Mouse (Mus musculus) E14TG2a.4 (cell line): ENCODE results near the gene Pdhb.

ENCODE experiments used
- H3K27me3 ChIP-seq: 2 replicates; pipeline ENCODE4 v1.6.1; 2014; ENCODE audit warnings: low read length, control low read depth; ENCODE audit not compliant: insufficient read depth
- H3K36me3 ChIP-seq: 2 replicates; pipeline ENCODE4 v1.6.1; 2014; ENCODE audit warnings: low read length, control low read depth; ENCODE audit not compliant: insufficient read depth
- H3K4me1 ChIP-seq: replicated peaks from 2 replicates; pipeline ENCODE4 v1.6.1; 2014; ENCODE audit warnings: low read depth, low read length, control low read depth
- H3K4me3 ChIP-seq: replicated peaks from 2 replicates; pipeline ENCODE4 v1.5.1; 2014; ENCODE audit warnings: mild to moderate bottlenecking, low read length
- H3K9me3 ChIP-seq: 2 replicates; pipeline ENCODE4 v1.6.1; 2014; ENCODE audit warnings: low read length, control low read depth
- CTCF ChIP-seq: conservative IDR thresholded peaks from 2 replicates; pipeline ENCODE4 v1.5.1; 2014; ENCODE audit warnings: low read length
- NANOG ChIP-seq: IDR thresholded peaks from 2 replicates; pipeline ENCODE4 v1.6.1; 2014; ENCODE audit warnings: borderline replicate concordance, low read length, mixed read lengths
- POU5F1 ChIP-seq: IDR thresholded peaks from 2 replicates; pipeline ENCODE4 v1.6.1; 2014; ENCODE audit warnings: low read length, borderline replicate concordance

The Pdhb gene

DNA sequence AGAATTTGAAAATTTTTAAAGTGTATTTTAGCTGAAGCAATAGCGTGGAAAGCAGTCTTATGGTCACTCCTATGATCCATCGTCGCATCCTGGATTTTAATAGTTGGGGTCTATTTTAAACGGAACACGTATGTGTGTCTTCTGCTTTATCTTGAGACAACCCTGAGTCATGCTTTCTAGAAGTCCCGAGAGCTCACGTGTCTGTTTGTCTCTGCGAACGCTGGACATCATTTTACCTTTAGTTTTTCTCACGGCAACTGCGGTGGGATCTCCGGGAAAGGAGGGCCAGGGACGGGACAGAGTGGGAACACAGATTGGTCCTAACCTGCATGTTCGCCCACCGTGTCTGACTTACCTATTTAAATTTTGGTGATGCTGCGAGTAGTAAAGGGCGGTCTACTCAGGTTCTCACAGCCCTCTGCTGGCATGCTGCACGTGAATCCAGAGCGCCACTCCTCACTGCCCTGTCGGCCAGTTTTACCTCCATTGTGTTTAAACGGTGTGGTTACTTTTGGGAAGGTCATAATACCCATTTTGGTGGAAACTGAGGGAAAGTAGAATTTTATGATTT, 42.5 kb upstream of the Pdhb start:
- TF ChIP-seq NANOG, result no peak
- no peak for TF ChIP-seq CTCF
- TF ChIP-seq POU5F1, result no peak
- H3K27me3 ChIP-seq, result no peaks in the 10 kb centered on the region
- H3K36me3 ChIP-seq, result no peaks in the 10 kb centered on the region
- peaks cover 57% of the 10 kb centered on the region for H3K4me1 ChIP-seq
- H3K4me3 ChIP-seq, result peak overlapping the region; percentile 93
- H3K9me3 ChIP-seq, result no peaks in the 10 kb centered on the region

DNA sequence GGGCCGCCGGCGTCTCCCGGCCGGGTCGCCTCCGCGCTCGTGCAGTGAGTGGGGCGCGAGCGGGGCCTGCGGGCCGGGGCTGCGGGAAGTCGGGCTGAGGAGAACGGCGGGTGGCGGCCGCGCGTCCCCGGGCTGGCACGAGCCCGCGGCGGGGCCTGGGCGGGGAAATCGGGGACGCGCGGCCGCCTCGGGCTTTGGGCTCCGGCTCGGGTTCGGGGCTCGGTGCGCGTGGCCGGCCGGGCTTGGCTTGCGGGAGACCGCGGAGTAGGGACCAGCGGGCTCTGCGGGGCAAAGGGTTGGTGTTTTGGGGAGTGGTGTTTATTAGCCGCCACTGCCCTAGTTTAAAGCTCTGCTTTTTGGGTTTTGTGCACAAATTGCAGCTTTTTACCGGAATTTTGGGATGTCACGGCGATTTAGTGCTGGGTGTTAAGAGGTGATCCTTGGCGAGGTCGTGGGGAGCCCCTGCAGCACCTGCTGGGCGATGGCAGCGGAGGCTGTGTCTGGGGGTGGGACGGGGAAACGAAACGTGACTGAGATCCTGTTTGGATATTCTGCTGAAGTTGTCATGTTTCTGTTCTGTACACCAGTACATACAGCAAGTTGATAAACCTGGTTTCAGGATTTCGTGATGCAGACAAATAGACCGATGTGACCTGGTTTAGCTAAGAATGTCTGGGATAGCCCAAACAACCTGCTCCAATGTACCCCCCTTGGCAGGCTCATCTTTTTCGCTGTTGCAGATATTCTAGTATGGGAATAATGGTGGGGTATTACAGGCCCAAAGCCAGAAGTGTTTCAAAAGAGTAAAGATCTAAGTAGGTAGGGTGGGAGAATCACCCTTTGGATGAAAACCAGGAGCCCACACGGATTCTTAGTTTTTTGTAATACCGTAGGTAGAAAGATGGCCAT, 41.7 kb upstream of the Pdhb start:
- Histone ChIP-seq H3K9me3 (no peaks in the 10 kb centered on the region), H3K4me1 (peaks cover 51% of the 10 kb centered on the region), H3K4me3 (peak overlapping the region; percentile 93), H3K36me3 (no peaks in the 10 kb centered on the region), H3K27me3 (no peaks in the 10 kb centered on the region)
- TF ChIP-seq POU5F1, result no peak
- no peak for TF ChIP-seq NANOG
- no peak for TF ChIP-seq CTCF

DNA sequence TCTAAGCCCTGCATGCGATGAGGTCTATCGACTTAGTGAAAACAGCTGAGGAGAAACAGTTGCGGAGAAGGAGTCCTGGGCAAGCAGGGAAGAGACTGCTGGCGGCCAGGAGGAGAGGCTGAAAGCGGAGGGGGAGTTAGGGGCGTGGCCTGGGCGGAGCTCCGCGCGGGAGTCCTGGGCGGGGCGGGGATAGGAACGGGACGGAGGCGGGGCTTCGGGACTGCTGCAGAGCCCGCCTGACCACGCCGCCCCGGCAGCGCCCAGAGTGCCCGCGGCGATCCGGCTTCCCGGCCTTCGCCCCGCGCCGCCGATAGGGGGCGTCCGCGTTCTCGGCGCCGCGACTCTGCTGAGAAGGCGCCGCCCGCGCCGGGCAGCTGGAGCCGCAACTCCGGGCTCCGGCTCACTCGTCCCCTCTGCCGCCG, 41.0 kb upstream of the Pdhb start, which contains the start of gene Kctd6:
Kctd6 (plus strand) TSS at position 338 of the 422 bp plus-strand sequence.
- H3K36me3 ChIP-seq, result no peaks in the 10 kb centered on the region
- TF ChIP-seq NANOG, result no peak
- no peak for TF ChIP-seq POU5F1
- no peak for TF ChIP-seq CTCF
- peak within 1 kb of the TSS; percentile 93 for H3K4me3 ChIP-seq
- peaks cover 49% of the 10 kb centered on the region for H3K4me1 ChIP-seq
- H3K9me3 ChIP-seq, result no peaks in the 10 kb centered on the region
- no peaks in the 10 kb centered on the region for H3K27me3 ChIP-seq

DNA sequence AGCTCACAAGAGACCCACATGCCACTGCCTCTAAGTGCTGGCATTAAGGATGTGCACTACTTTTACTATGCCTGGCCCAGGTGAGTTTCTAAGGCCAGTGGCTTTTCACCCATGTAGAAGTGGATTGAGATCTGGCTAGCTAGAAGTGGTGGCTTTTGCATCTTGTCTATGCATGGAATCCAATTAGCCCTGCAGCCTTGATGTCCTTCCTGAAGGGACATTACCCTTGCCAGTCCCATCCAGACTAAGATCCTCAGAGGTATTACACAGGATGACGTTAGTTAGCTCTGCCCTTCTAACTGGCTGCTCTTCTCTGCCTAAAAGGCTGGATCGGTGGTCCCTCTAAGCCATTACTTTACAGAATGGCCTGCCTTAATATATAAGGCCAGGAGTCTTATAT, 40.2 kb upstream of the Pdhb start:
- H3K4me1 ChIP-seq, result peaks cover 50% of the 10 kb centered on the region

DNA sequence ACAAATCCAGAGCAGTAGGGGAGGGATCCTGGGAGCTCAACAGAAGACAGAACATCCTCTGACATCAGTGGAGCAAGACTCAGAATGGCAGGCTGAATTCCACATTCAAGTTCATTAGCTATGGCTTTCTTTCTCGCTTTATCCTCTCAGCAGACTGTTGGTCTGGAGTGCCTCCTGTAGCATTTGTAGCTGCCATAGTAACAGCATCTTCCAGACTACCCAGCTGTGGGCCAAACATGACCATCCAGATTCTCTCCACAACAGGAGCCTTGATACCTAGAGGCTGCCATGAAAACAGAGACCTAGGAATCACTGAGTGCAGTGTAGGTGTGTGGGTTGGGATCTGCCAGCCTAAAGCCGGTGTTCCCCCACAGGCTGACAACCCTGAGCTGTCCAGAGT, 37.1 kb upstream of the Pdhb start:
- TF ChIP-seq NANOG, result no peak
- no peak for TF ChIP-seq CTCF
- TF ChIP-seq POU5F1, result no peak
- H3K4me3 ChIP-seq, result no peak overlapping the region

More for the DNA sequence above, 40.2 kb upstream of the Pdhb start:
- TF ChIP-seq NANOG (no peak), POU5F1 (no peak), CTCF (no peak)
- Histone ChIP-seq H3K36me3 (no peaks in the 10 kb centered on the region), H3K9me3 (no peaks in the 10 kb centered on the region), H3K27me3 (no peaks in the 10 kb centered on the region), H3K4me3 (no peak overlapping the region)

DNA sequence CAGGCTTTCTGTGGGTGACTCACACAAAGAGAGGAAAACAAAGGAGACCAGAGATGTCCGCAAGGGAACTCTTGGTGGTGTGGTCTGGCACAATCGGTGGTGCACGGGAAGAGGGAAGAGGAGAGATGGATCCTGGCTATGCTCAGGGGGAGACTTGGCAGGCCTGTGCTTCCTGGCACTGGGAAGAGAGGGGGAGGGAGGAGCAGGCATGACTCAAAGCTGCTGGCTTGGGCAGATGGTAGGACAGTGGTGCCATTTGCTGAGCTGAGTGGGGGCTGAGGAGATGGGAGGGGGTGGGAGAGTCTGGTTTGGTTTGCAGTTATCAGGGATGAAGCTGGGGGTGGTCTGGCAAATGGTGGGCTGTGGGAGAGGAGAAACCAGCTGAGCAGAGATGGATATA, 36.1 kb upstream of the Pdhb start:
- Histone ChIP-seq H3K36me3 (no peaks in the 10 kb centered on the region), H3K27me3 (no peaks in the 10 kb centered on the region), H3K4me1 (peaks cover 37% of the 10 kb centered on the region), H3K4me3 (no peak overlapping the region), H3K9me3 (no peaks in the 10 kb centered on the region)
- TF ChIP-seq CTCF, result no peak
- TF ChIP-seq NANOG, result no peak
- TF ChIP-seq POU5F1, result no peak

More for the DNA sequence above, 37.1 kb upstream of the Pdhb start:
- Histone ChIP-seq H3K36me3 (no peaks in the 10 kb centered on the region), H3K27me3 (no peaks in the 10 kb centered on the region), H3K9me3 (no peaks in the 10 kb centered on the region), H3K4me1 (peaks cover 41% of the 10 kb centered on the region)

DNA sequence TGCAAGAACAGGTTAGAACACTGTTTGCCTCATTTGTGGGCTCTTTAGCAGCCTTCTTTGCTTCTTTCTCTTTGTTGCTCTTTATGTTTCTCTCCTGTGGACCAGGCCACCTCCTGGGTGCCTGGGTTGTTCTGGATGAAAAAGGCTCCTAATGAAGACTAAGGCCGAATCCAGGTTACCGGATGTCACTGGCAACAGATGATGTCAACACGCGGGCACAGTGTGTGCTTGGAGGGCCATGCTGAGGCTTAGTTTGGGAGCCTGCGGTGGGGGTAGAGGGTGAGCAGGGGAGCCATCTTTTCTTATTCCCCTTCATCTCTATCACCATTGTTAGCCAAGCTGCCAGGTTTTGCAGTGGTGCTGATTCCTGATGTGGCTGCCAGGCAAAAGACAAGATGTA, 34.7 kb upstream of the Pdhb start:
- H3K4me1 ChIP-seq, result peaks cover 33% of the 10 kb centered on the region
- TF ChIP-seq POU5F1, result no peak
- no peak for TF ChIP-seq NANOG
- TF ChIP-seq CTCF, result no peak
- H3K36me3 ChIP-seq, result no peaks in the 10 kb centered on the region
- no peaks in the 10 kb centered on the region for H3K27me3 ChIP-seq
- H3K9me3 ChIP-seq, result no peaks in the 10 kb centered on the region
- H3K4me3 ChIP-seq, result no peak overlapping the region

DNA sequence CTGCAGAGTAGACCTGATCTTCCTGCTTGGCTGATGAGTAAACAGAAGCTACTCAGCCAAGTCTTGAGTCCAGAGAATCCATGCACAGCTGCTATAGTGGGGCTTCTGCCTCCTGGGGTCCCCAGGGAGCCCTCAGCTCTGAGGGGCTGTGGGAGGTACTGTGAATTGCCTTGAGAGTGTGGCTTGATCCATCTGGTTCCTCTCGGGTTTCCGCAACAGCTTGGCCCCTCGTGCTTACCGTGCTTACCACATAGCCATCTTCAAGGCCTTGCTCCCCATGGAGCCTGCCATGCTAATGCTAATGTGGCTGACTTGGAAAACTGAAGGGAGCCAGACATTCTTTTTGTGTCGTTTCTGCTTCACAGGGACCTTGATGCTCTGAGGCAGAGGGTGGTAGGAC, 34.3 kb upstream of the Pdhb start:
- Histone ChIP-seq H3K4me1 (peaks cover 33% of the 10 kb centered on the region), H3K27me3 (no peaks in the 10 kb centered on the region), H3K4me3 (no peak overlapping the region), H3K9me3 (no peaks in the 10 kb centered on the region), H3K36me3 (no peaks in the 10 kb centered on the region)
- no peak for TF ChIP-seq CTCF
- peak; percentile 60; the same call in 1 of the 2 replicates for TF ChIP-seq NANOG
- TF ChIP-seq POU5F1, result no peak
